Mouse (Mus musculus): Measurements from ENCODE around the gene Golt1b.
A peak's percentile ranks its signal among the peaks of the same experiment; 100 is the strongest.

Golt1b gene

DNA sequence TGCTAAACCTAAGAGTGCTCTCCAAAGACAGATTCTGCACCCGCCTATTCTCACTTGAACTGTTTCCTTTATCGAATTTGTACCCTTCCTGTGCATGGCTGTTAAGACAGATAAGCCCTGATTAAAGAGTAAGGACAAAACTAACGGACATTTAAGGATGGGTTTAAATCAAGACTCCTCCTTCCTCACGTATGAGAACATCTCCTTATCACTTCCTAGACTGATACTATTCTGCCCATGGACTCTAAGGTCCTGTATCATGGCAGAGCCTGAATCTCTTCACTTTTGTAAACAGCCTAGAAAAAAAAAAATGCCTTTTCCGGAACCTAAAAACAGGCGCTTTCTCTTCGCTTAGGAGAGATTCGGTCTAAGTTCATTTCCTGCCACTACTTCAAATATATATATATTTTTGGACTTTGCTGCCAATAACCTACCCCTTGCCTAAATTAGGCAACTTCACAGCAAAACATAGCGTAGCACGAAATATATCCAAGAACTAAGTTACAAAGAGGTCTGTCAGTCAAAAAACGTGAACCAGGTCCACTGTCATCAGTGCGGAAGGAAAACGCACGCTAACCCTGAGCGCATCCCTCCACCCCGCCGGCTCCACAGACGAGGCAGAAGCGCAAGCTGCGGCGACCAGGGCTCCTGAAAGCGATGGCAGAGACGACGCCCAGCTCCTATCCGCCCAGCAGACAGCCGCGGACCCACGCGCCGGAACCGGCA lies 573 bp upstream of the Golt1b start:
- DNase-seq = no peak

DNA sequence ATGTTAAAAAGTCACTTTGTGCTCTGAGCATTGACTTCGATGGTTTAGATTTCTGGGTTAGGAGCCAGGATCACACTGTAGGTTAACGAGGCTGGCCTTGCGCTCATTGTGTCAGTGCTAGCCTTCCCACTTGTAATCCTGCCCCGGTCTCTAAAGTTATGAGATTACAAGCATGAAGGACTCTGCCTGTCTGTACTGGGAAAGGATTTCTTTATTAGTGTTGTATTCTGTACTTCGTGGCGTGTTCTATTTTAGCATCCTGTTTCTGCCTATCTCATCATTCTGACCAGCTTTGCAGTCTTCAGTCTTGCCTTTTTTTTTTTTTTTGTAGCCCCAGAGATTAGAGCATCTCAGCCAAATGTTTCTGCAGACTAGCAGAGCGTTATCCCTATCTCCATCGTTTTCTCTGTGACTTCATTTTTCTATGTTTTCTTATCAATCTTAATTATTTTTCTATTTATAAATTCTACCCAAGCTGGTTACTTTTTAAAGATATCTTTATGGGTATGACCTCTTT lies 792 bp downstream of the Golt1b start:
- DNase-seq = no peak

DNA sequence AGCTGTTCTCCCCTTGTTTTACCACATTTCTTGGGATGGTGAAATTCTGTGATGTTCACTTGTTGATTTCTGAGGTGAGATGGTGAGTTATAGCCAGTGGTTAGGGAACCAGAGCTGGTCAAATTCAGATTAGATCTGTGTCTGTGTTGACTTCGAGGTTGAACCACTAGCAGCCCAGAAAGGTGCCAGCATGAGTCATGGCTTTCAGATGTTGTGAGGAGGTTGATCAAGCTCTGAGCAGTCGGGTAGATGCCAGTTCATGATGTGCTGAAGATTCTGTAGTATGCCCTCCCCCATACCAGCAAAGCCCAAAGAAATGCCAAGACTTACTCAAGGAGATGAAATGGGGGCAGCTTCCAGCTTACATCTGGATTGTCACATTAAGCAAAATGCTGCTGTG lies 2.1 kb downstream of the Golt1b start:
- DNase-seq = no peak

DNA sequence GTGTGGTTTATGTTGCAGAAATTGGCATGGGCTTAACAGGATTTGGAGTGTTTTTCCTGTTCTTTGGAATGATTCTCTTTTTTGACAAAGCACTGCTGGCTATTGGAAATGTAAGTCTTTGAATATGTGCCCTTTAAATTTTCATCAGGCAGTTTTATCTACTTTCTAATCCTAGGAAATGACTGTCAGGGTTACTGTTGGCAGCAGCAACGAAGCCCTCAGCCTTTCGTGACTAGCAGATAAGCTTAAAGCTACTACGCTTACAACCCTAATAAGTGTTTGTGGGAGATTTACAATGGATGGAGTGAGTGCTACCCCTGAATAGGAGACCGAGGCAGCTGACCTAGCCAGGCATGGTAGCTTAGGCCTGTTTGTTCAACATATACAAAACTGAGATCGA lies 5.3 kb downstream of the Golt1b start:
- DNase-seq = no peak

DNA sequence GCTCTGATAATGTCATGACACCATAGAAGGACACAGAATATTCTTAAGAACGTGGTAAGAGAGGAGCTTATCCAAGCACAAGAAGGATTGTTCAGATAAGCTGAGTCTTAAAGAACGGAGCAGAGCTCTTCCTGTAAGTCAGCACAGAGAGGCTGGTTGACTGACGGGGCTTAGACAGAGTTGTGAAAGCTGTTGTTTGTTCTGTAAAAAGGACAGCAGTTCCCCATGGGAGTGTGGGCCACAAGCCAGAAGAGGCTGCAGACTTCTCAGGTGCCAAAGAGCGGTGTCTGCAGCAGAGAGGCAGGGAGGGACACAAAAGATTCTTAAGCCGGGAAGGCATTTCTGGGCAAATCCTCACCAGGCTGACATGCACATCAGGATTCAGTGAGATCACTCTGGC lies 7.6 kb downstream of the Golt1b start:
- DNase-seq = peak; percentile 18 to 45

DNA sequence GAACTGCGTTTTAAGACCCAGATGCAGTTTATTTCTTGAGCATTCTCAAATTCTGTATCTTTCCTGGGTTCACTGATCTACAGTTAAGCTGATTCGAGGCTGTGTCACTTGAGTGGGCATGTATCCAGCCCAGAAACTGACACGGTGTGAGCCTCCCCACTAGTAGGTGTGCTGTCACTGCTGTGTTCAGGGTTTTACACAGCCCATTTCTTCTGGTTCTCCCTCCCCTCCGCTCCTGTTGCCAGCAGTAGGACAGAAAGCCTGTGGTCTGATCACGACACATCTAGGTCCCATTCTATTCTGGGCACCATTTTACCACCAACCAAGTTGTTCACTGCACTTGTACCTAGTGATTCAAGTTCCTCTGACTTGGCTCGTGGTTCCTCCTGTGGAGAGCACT lies 8.7 kb downstream of the Golt1b start:
- no peak for DNase-seq

DNA sequence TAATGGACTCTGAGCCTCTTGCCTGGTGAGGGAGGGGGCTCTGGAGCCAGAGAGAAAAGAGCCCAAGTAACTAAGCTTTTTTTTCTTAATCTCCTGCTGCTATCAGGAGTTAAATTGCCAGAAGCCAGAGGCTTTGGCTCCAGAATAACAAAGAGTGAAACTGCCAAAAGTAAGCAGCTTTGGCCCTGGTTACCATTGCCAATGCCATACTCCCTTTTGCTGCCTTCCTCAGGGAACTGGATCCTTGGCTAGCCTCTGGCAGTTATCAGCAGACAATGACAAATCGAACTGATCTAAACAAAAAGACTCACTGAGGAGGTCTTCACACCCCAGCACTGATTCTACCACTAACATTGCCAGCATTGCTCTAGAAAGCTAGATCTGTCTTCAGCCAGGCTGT lies 24.1 kb downstream of the Golt1b start:
- no peak for DNase-seq

DNA sequence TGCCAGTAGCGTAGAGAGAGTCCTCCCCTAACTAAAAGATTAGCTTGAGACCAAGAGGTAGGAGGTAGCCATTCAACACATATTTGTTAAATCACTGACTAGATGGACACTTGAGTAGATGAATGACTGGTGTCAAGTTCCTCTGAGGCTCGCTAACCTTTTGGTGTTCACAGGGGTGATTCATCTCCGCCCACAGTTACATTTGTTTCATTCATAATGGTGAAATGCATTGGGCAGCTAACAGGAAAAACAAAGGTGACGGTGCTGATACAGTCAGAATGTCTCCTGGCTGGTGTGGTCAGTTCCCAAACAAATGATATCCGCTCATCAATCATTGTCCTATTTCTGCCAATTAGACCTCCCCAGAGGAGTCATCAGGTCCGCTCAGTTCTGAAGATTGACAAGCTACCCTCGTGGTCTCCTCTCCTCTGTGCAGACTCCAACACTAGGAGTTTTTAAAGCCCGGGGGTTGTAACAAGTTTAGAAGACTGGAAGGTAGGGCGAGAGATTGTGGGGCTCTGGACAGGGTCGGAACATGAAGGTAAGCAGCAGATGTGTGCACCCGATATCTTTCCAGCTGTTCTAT lies 26.0 kb downstream of the Golt1b start, which contains the start of gene Spx:
Gene Spx (plus strand): TSS at position 536 of the 586 bp plus-strand sequence.
- no peak for DNase-seq

DNA sequence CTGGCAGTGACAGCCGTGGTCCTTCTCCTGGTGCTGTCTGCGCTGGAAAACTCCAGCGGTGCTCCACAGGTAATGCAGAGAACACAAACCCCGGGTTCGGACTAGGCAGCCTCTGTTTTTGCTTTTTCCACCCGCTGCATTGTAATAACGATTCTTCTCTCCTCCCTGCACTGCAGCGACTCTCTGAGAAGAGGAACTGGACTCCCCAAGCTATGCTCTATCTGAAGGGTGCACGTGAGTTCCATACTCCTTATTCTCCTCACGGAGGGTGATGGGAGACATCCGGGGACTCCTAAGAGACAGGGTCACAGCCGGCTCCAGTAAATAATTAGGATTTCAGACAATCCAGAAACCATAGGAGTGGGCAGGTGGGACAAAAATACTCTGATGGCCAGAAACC lies 26.8 kb downstream of the Golt1b start:
- no peak for DNase-seq

DNA sequence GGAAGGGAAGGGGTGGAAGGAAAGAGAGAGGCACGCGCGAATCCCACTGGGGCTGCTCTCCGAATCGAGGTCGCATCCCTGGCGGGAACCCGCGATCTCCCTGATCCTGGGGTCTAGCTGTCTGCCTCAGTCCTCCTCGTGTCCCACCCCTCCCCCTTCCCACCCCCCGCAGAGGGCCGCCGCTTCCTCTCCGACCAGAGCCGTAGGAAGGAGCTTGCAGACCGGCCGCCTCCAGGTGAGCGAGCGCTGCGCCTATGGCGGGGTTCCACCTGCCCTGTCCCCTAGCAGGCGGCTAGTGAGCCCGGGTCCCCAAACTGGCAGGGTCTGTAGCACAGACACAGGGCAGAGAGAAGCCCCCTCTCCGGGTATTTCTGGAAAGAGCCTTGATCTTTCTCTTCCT lies 27.6 kb downstream of the Golt1b start:
- no peak for DNase-seq

DNA sequence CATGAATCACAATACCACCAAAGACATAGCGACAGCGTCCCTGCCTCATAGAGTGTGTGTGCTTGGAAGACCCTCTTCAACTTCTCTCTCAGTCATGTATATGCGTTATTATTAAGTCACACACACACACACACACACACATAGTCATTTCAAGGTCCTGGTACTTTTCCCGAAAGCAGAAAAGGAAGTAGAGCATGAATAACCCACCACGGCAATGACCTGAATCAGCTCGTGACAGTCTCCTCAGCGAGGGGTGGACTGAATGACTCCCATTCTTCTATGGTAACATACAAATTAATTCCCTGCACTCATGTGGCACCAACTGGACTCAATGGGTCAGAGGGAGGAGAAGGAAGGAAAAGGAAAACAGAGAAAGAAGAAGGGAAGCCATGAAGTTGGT lies 38.0 kb downstream of the Golt1b start:
- DNase-seq = no peak

DNA sequence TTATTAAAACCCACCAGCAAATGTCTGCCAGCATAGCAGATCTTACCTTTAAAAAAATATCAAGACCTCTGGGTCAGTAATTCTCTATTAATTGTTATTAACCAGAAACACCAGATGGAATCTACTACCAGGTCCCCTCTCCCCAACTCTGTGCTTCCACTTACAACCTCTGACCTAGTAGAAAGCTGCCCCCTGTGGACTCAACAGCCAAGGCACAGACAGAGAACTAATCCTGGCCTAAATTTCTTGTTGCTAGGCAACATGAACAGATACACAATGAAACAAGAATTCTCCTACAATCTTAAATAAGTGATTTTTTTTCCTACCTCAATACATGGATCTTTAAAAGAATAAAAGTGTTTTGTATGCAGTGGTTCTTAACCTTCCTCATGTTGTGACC lies 42.1 kb downstream of the Golt1b start:
- DNase-seq = no peak

DNA sequence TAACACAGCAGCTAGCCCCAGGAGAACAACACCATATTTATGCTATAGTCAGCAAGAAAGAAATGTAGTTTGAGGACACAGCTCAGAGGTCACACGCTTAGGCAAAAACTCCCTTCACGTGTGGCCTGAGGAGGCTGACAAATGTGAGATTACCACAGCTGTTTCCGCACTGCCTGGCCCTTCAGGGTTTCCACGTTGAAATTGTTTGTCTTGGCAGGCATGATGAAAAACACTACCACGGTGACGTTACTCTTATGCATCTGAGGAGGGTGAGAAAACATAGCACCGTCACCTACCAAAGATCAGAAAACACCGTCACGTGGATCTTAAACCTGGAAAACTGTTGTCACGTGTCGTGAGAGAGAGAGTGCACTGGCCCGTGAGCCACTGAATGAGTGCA lies 64.4 kb downstream of the Golt1b start:
- no peak for DNase-seq

DNA sequence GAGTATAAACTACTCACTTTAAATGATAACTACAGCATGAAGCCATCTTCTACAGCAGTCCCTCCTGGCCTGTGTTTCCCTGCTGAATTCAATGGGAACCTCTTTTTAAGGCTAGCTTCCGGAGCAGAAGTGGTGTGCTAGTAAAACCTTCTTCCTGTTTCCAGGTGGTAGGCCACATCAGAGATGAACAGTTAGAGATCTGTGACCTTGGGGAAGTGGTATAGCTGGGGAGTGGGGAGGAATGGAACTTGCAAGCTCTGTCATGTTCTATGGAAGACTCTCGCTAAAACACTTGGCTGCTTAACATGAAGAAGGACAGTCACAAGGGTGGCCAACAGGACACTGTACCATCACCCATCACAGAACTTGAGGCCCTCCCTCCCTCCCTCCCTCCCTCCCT lies 66.3 kb downstream of the Golt1b start:
- DNase-seq = no peak
